Mouse (Mus musculus) CH12F3 (cell line): ENCODE measurements around the gene Fst.

ENCODE experiments used
- in situ Hi-C: fragments of 300-500 bp; cut with MboI; formaldehyde crosslinking; loops from 2 replicates; pipeline ENCODE4 v1.14.3; 2020; ENCODE audit warnings: low sequenced_read_pairs

Fst gene

GRCm38 (mm10) chr13:114419364-114419763, 39.4 kb downstream of the Fst start:
- in situ Hi-C loops, result no loop called here

DNA sequence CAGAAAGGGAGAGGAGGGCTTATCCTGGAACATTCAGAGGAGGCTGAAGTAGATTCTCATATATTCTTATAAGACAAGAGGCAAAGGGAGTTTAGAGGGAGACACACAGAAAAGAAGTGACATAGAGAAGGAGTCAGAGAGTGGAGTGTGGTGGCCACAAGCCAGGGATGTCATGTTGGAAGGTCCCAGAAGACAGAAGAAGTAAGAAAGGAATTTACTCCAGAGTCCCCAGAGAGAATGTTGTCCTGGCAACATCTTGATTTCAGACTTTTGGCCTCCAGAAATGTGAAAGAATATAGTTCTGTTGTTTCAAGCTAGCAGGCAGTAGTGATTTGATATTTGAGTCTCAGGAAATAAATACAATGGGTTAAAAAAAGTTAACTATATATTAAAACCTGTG, 46.4 kb downstream of the Fst start:
- in situ Hi-C loops, result no loop called here

DNA sequence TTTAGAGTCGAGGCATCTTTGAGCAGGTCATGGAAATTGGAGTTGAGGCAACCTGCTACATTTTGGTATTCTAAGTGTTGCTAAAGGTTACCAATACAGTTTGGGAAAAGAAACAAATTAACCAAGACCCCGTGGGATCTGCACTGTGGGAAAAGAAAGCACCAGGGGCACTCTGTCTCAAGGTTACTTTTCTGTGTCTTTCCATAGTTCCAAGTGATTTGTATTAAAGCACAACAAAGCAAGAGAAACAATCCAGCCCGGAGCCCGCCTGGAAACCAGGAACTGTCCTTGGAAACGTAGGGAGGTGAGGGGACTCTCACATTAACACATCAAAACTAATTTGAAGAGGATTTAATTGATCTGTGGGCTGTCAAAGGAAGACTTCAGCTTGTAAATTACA, 51.9 kb downstream of the Fst start:
- in situ Hi-C loops, result no loop called here

DNA sequence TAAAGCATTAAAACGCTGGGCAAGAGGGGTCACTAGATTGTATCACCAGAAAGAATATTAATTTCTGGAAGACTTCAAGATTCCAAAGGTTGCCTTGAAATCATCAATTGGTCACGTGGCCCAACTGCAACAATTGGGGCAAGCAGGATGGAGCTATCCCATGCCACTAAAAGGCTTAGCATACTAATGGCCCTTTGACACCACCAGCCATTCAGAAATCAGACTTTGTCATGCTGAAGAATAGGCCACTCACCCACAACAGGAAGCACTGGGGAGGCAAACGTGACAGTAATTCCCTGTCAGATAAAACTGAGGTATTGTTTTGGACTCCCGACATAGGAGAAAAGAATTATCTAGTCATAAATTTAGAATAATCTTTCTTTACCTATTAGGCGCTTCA, 52.3 kb downstream of the Fst start:
- in situ Hi-C loops, result no loop called here

- in situ Hi-C loops, result no loop called here
These were observed 53.5 kb downstream of the Fst start for GRCm38 (mm10) chr13:114405100-114405715.
